Mouse (Mus musculus): ENCODE measurements around the gene Klk7. TPM values are rescaled to one million over a fixed set of nuclear protein-coding genes. Genes with fewer than 3 reads are reported as not detected.

The Klk7 gene
- polyA plus RNA-seq, 1 experiment from 2014 or later: not detected

- in situ Hi-C loops (cut with MboI; ENCODE audit: low pct_unique_long_range_greater_than_20kb): no loop called here
- ChIA-PET POLR2A (no interaction called here), CTCF (no interaction called here)
- ATAC-seq (no peak), DNase-seq (ENCODE audit: low read depth, low spot score) (no peak)
- TF ChIP-seq CTCF (IDR thresholded peaks at IDR 0.05): no peak
- H3K27me3 ChIP-seq: peaks cover 3% of the 10 kb centered on the region
These were observed 13.1 kb upstream of the Klk7 start for GRCm38 (mm10) chr7:43797844-43798462.

GRCm38 (mm10) chr7:43799876-43800275 is 11.2 kb upstream of the Klk7 start:
- POLR2A ChIA-PET: no interaction called here
- DNase-seq (ENCODE audit: low read depth, low spot score) (no peak), ATAC-seq (no peak)
- in situ Hi-C loops (cut with MboI; ENCODE audit: low pct_unique_long_range_greater_than_20kb): no loop called here
- H3K27me3 ChIP-seq: peaks cover 3% of the 10 kb centered on the region
- no peak for TF ChIP-seq CTCF (IDR thresholded peaks at IDR 0.05)
- CTCF ChIA-PET: no interaction called here

- in situ Hi-C loops (cut with MboI; ENCODE audit: low pct_unique_long_range_greater_than_20kb): no loop called here
- TF ChIP-seq CTCF (IDR thresholded peaks at IDR 0.05): no peak
- no peaks in the 10 kb centered on the region for H3K27me3 ChIP-seq
- POLR2A ChIA-PET: no interaction called here
- DNase-seq (ENCODE audit: low read depth, low spot score) (no peak), ATAC-seq (no peak)
- CTCF ChIA-PET: no interaction called here
These were observed 4.1 kb downstream of the Klk7 start for GRCm38 (mm10) chr7:43815211-43815610.

- POLR2A ChIA-PET: no interaction called here
- CTCF ChIA-PET: no interaction called here
- no peaks in the 10 kb centered on the region for H3K27me3 ChIP-seq
- DNase-seq (ENCODE audit: low read depth, low spot score): no peak
- in situ Hi-C loops (cut with MboI; ENCODE audit: low pct_unique_long_range_greater_than_20kb): no loop called here
- ATAC-seq: no peak
- no peak for TF ChIP-seq CTCF (IDR thresholded peaks at IDR 0.05)
These were observed 5.7 kb downstream of the Klk7 start for GRCm38 (mm10) chr7:43816746-43817145.

- DNase-seq (ENCODE audit: low read depth, low spot score): no peak
- ATAC-seq: no peak
- ChIA-PET POLR2A (no interaction called here), CTCF (no interaction called here)
- in situ Hi-C loops (cut with MboI; ENCODE audit: low pct_unique_long_range_greater_than_20kb): no loop called here
- no peaks in the 10 kb centered on the region for H3K27me3 ChIP-seq
- no peak for TF ChIP-seq CTCF (IDR thresholded peaks at IDR 0.05)
These were observed 10.5 kb downstream of the Klk7 start for GRCm38 (mm10) chr7:43821581-43821980.

- ChIA-PET POLR2A (no interaction called here), CTCF (no interaction called here)
- TF ChIP-seq CTCF (IDR thresholded peaks at IDR 0.05): no peak
- DNase-seq (ENCODE audit: low read depth, low spot score) (no peak), ATAC-seq (no peak)
- H3K27me3 ChIP-seq: no peaks in the 10 kb centered on the region
- in situ Hi-C loops (cut with MboI; ENCODE audit: low pct_unique_long_range_greater_than_20kb): no loop called here
These were observed 13.1 kb downstream of the Klk7 start, which contains the start of gene Klk6 for GRCm38 (mm10) chr7:43824199-43824598. Gene Klk6 (plus strand): TSS chr7:43824499.

GRCm38 (mm10) chr7:43826056-43826455 is 15.0 kb downstream of the Klk7 start:
- ChIA-PET POLR2A (no interaction called here), CTCF (no interaction called here)
- no peak for DNase-seq (ENCODE audit: low read depth, low spot score)
- in situ Hi-C loops (cut with MboI; ENCODE audit: low pct_unique_long_range_greater_than_20kb): no loop called here
- no peak for ATAC-seq
- no peaks in the 10 kb centered on the region for H3K27me3 ChIP-seq
- TF ChIP-seq CTCF (IDR thresholded peaks at IDR 0.05): no peak

- ChIA-PET POLR2A (no interaction called here), CTCF (no interaction called here)
- in situ Hi-C loops (cut with MboI; ENCODE audit: low pct_unique_long_range_greater_than_20kb): no loop called here
- no peak for DNase-seq (ENCODE audit: low read depth, low spot score)
- H3K27me3 ChIP-seq: no peaks in the 10 kb centered on the region
- no peak for TF ChIP-seq CTCF (IDR thresholded peaks at IDR 0.05)
- ATAC-seq: no peak
These were observed 16.6 kb downstream of the Klk7 start for GRCm38 (mm10) chr7:43827706-43828105.

GRCm38 (mm10) chr7:43829006-43829405 is 17.9 kb downstream of the Klk7 start:
- in situ Hi-C loops (cut with MboI; ENCODE audit: low pct_unique_long_range_greater_than_20kb): no loop called here
- DNase-seq (ENCODE audit: low read depth, low spot score) (no peak), ATAC-seq (no peak)
- ChIA-PET POLR2A (no interaction called here), CTCF (no interaction called here)
- no peaks in the 10 kb centered on the region for H3K27me3 ChIP-seq
- no peak for TF ChIP-seq CTCF (IDR thresholded peaks at IDR 0.05)

- ATAC-seq (no peak), DNase-seq (ENCODE audit: low read depth, low spot score) (no peak)
- in situ Hi-C loops (cut with MboI; ENCODE audit: low pct_unique_long_range_greater_than_20kb): no loop called here
- TF ChIP-seq CTCF (IDR thresholded peaks at IDR 0.05): no peak
- no peaks in the 10 kb centered on the region for H3K27me3 ChIP-seq
- POLR2A ChIA-PET: no interaction called here
- CTCF ChIA-PET: no interaction called here
These were observed 30.6 kb downstream of the Klk7 start, which contains the start of gene Klk5 for GRCm38 (mm10) chr7:43841701-43842100. Gene Klk5 (plus strand): TSS chr7:43841971.

GRCm38 (mm10) chr7:43843801-43844200 is 32.7 kb downstream of the Klk7 start:
- CTCF ChIA-PET: no interaction called here
- no peak for TF ChIP-seq CTCF (IDR thresholded peaks at IDR 0.05)
- POLR2A ChIA-PET: no interaction called here
- ATAC-seq (no peak), DNase-seq (ENCODE audit: low read depth, low spot score) (no peak)
- in situ Hi-C loops (cut with MboI; ENCODE audit: low pct_unique_long_range_greater_than_20kb): no loop called here
- no peaks in the 10 kb centered on the region for H3K27me3 ChIP-seq

- DNase-seq (ENCODE audit: low read depth, low spot score) (no peak), ATAC-seq (no peak)
- CTCF ChIA-PET: no interaction called here
- in situ Hi-C loops (cut with MboI; ENCODE audit: low pct_unique_long_range_greater_than_20kb): no loop called here
- no peaks in the 10 kb centered on the region for H3K27me3 ChIP-seq
- POLR2A ChIA-PET: no interaction called here
- no peak for TF ChIP-seq CTCF (IDR thresholded peaks at IDR 0.05)
These were observed 40.5 kb downstream of the Klk7 start for GRCm38 (mm10) chr7:43851616-43852015.

All from Patski (cell line).